7 mouse cellular contexts compared by ENCODE assay signal in the genomic region with DNA sequence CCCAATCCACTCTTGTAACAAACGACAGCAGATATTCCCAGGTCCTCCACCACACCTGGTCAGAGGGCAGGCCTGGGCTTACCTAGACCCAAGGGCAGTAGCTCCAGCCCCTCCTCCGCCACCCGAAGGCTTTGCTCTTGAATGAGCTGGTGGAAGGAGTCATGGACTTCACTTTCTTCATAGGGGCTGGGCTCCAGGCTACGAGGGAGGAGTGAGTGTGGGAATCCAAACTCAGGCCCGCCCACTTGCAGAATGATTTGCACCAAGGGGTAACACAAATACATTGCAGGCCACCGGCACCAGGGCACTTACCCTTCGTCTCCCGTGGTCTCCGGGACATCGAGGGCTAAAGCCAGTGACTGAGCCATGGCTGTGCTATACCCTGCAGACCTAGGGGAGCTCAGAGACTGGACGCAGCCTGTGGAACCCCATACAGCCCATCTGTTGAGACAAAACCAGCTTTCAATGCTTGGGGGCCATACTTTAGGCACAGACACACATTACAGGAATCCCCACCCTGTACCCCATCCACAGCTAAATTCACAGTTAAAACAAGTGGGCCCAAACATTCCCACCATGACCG. TPM values are rescaled to one million over a fixed set of nuclear protein-coding genes. Genes with fewer than 3 reads are reported as not detected.
DNase-seq lines count a peak whose midpoint lies in the region; ATAC-seq lines count a peak whose summit lies in the region.

No protein-coding gene starts in this region.

- H3K4me3 ChIP-seq in heart, embryonic 14.5 days (ENCODE audit: control insufficient read depth in 1 of 2, insufficient read depth in 1 of 2, low read depth in 1 of 2, low read length in 2 of 2) = peak overlapping the region; percentile 51 to 60
- H3K4me3 ChIP-seq in midbrain, embryonic 13.5 days (replicated peaks) = 0 out of 2 replicates have a peak overlapping the region, but pooled peaks have one; percentile 32

- H3K27ac ChIP-seq in heart, embryonic 14.5 days (replicated peaks in 1 of 2; ENCODE audit: control insufficient read depth in 1 of 2, insufficient read depth in 1 of 2, low read depth in 2 of 2, low read length in 2 of 2) = peak overlapping the region; percentile 88 to 94
- H3K27ac ChIP-seq in midbrain, embryonic 13.5 days = peak overlapping the region; percentile 62

- H3K27me3 ChIP-seq in heart, embryonic 14.5 days (ENCODE audit: control insufficient read depth, insufficient read depth, low read length) = no peaks in the 10 kb centered on the region
- peaks cover 57% of the 10 kb centered on the region for H3K27me3 ChIP-seq in midbrain, embryonic 13.5 days

- WGBS in heart, embryonic 14.5 days = 57% methylated on average over 12 of the region's 12 CpGs
- whole genome bisulfite sequencing in midbrain, embryonic 13.5 days = 77% methylated on average over 12 of the region's 12 CpGs

- H3K4me1 ChIP-seq in heart, embryonic 14.5 days (ENCODE audit: control insufficient read depth in 2 of 2, insufficient read depth in 2 of 2, low read length in 2 of 2) = peaks cover 29 to 37% of the 10 kb centered on the region in 2 experiments
- peaks cover 37% of the 10 kb centered on the region for H3K4me1 ChIP-seq in midbrain, embryonic 13.5 days (replicated peaks)

- peak; percentile 42 for DNase-seq in ES-CJ7 (ENCODE audit: low read depth, low spot score)
- DNase-seq in adrenal gland, postnatal 14 days = peak; percentile 73
- peak; percentile 49 to 66 for DNase-seq in kidney, postnatal 36 days
- no peak for DNase-seq in Muller cell, postnatal 12 days (ENCODE audit: inconsistent ontology term)
- no peak for DNase-seq in right cerebral cortex, postnatal 36 days (ENCODE audit: low spot score in 2 of 2)

- H3K9me3 ChIP-seq in heart, embryonic 14.5 days (ENCODE audit: control insufficient read depth, low read length) = no peaks in the 10 kb centered on the region
- H3K9me3 ChIP-seq in midbrain, embryonic 13.5 days = no peaks in the 10 kb centered on the region

- peaks cover 46% of the 10 kb centered on the region for H3K36me3 ChIP-seq in heart, embryonic 14.5 days (ENCODE audit: control insufficient read depth, insufficient read depth, low read length)
- H3K36me3 ChIP-seq in midbrain, embryonic 13.5 days = no peaks in the 10 kb centered on the region

- peak overlapping the region; percentile 85 for H3K9ac ChIP-seq in heart, embryonic 14.5 days (ENCODE audit: low read length)
- no peak overlapping the region for H3K9ac ChIP-seq in midbrain, embryonic 13.5 days (replicated peaks)

- no peak for ATAC-seq in heart, embryonic 14.5 days (ENCODE audit: insufficient number of reproducible peaks, insufficient read depth, low FRiP score, low read depth)
- ATAC-seq in midbrain, embryonic 13.5 days = no peak

- H3K4me2 ChIP-seq in heart, embryonic 14.5 days (ENCODE audit: low read length) = peak overlapping the region; percentile 100
- peak overlapping the region; percentile 49; the same call in 1 of the 2 replicates for H3K4me2 ChIP-seq in midbrain, embryonic 13.5 days (replicated peaks)

RNA-seq across cellular contexts. Expression of a gene that starts 2.9 kb away (rescaled TPM):
- 5.3 and 8.3 TPM in 2 replicates for total RNA-seq in adrenal gland, postnatal 14 days (2021)
- 1.6 and 2.1 TPM in 2 replicates for polyA plus RNA-seq in heart, embryonic 14.5 days (2014; fragmentation: Nextera tagmentation; extraction: Ambion mirVana)
- polyA plus RNA-seq in midbrain, embryonic 13.5 days (2015; fragmentation: Nextera tagmentation; extraction: Ambion mirVana) = 1.3 and 1.4 TPM in 2 replicates

RNA-seq across cellular contexts. Expression of a gene that starts 3.1 kb away (rescaled TPM):
- 35.1 and 35.7 TPM in 2 replicates for total RNA-seq in adrenal gland, postnatal 14 days (2021)
- 18.2 and 22.5 TPM in 2 replicates for polyA plus RNA-seq in heart, embryonic 14.5 days (2014; fragmentation: Nextera tagmentation; extraction: Ambion mirVana)
- polyA plus RNA-seq in midbrain, embryonic 13.5 days (2015; fragmentation: Nextera tagmentation; extraction: Ambion mirVana) = 3.9 and 4.1 TPM in 2 replicates

RNA-seq across cellular contexts. Expression of a gene that starts 18.5 kb away (rescaled TPM):
- total RNA-seq in adrenal gland, postnatal 14 days (2021) = 0.44 TPM in 1 of 2 replicates, not detected in the other
- 0.19 and 0.44 TPM in 2 replicates for polyA plus RNA-seq in heart, embryonic 14.5 days (2014; fragmentation: Nextera tagmentation; extraction: Ambion mirVana)
- not detected in 2 replicates for polyA plus RNA-seq in midbrain, embryonic 13.5 days (2015; fragmentation: Nextera tagmentation; extraction: Ambion mirVana)

RNA-seq across cellular contexts. Expression of a gene that starts 30.5 kb away (rescaled TPM):
- total RNA-seq in adrenal gland, postnatal 14 days (2021) = 0.83 and 0.93 TPM in 2 replicates
- 0.71 and 1.0 TPM in 2 replicates for polyA plus RNA-seq in heart, embryonic 14.5 days (2014; fragmentation: Nextera tagmentation; extraction: Ambion mirVana)
- polyA plus RNA-seq in midbrain, embryonic 13.5 days (2015; fragmentation: Nextera tagmentation; extraction: Ambion mirVana) = 0.55 and 0.70 TPM in 2 replicates

RNA-seq across cellular contexts. Expression of a gene that starts 30.5 kb away (rescaled TPM):
- 62.6 and 73.8 TPM in 2 replicates for total RNA-seq in adrenal gland, postnatal 14 days (2021)
- polyA plus RNA-seq in heart, embryonic 14.5 days (2014; fragmentation: Nextera tagmentation; extraction: Ambion mirVana) = 99.4 and 102 TPM in 2 replicates
- 14.3 and 15.0 TPM in 2 replicates for polyA plus RNA-seq in midbrain, embryonic 13.5 days (2015; fragmentation: Nextera tagmentation; extraction: Ambion mirVana)

Comparison
In these comparisons a context has a peak if more than half of its experiments do, and no peak if none do; other contexts are left out.
1. DNase-seq: peak in ES-CJ7 (single experiment), adrenal gland, postnatal 14 days (single experiment) and kidney, postnatal 36 days (2 of 2); none in Muller cell, postnatal 12 days (single experiment) and right cerebral cortex, postnatal 36 days (0 of 2).